Mouse (Mus musculus): ENCODE measurements around the gene Foxj3.

DNA sequence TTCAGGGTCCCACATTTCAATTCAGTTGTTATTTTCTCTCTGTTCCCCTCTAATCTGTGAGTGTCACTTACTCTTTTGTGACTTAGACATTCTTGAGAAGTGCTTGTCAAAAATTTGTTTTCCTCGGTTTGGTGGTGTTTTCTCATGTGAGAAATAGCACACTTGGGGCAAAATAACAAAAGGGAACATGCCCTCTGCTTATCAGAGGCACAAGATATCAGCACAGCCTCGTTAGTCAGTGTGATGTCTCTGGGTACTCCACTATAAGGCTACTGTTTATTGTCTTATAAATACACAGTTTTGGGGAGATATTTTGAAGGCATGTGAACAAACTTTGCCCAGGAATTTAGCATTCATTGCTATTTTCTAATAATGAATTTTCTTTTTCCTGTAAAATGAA is 37.7 kb downstream of the Foxj3 start:
- TF ChIP-seq POLR2A (IDR thresholded peaks at IDR 0.05; ENCODE audit: control insufficient read depth, extremely low read depth, insufficient read depth, low read length, poor library complexity): no peak
- no peak for TF ChIP-seq CTCF (IDR thresholded peaks at IDR 0.05; ENCODE audit: borderline replicate concordance, control insufficient read depth, extremely low read depth, insufficient read depth, low read length, poor library complexity)

Data from thymus, adult 2 months (tissue).